Mouse (Mus musculus) forebrain, postnatal 0 days (tissue): ENCODE results near the gene Adh4. TPM values are rescaled to one million over a fixed set of nuclear protein-coding genes. Genes with fewer than 3 reads are reported as not detected.

Experiments
- ATAC-seq: fragments of 200-750 bp; cut with Nextera tagmentation; 2 replicates; pipeline ENCODE4 v1.8.0; 2017; ENCODE audit warnings: mild to moderate bottlenecking, moderate library complexity
- DNase-seq: peaks from one replicate; pipeline ENCODE4 v3.0.0-alpha.2; 2015
- H3K27ac ChIP-seq: fragments of 300-500 bp; sonication (generic); 2 replicates; pipeline ENCODE4 v1.5.1; 2014; ENCODE audit warnings: low read depth, mild to moderate bottlenecking, antibody characterized with exemption, low read length, moderate library complexity, mixed read lengths
- H3K27me3 ChIP-seq: fragments of 300-500 bp; sonication (generic); 2 replicates; pipeline ENCODE4 v1.6.1; 2014; ENCODE audit warnings: mild to moderate bottlenecking, low read length, mixed read lengths; ENCODE audit not compliant: insufficient read depth
- H3K36me3 ChIP-seq: fragments of 300-500 bp; sonication (generic); 2 replicates; pipeline ENCODE4 v1.6.1; 2014; ENCODE audit warnings: mild to moderate bottlenecking, moderate library complexity; ENCODE audit not compliant: insufficient read depth
- H3K4me1 ChIP-seq: fragments of 300-500 bp; sonication (generic); 2 replicates; pipeline ENCODE4 v1.6.1; 2014; ENCODE audit warnings: antibody characterized with exemption; ENCODE audit not compliant: insufficient read depth
- H3K4me2 ChIP-seq: fragments of 300-500 bp; sonication (generic); 2 replicates; pipeline ENCODE4 v1.6.1; 2014; ENCODE audit warnings: low read depth, mild to moderate bottlenecking, moderate library complexity
- H3K4me3 ChIP-seq: fragments of 300-500 bp; sonication (generic); 2 replicates; pipeline ENCODE4 v1.5.1; 2014; ENCODE audit warnings: low read depth, low read length, mixed read lengths
- H3K9ac ChIP-seq: fragments of 300-500 bp; sonication (generic); 2 replicates; pipeline ENCODE4 v1.6.1; 2014; ENCODE audit warnings: mild to moderate bottlenecking
- H3K9me3 ChIP-seq: fragments of 300-500 bp; sonication (generic); 2 replicates; pipeline ENCODE4 v1.6.1; 2016; ENCODE audit warnings: low read length
- CTCF ChIP-seq: sonication (generic); IDR thresholded peaks from 2 replicates; pipeline ENCODE4 v1.5.1; 2016; ENCODE audit warnings: antibody characterized with exemption, control low read depth, low read depth
- WGBS: fragments of 180-500 bp; shearing (Covaris S2); extraction: QIAGEN DNeasy Blood & Tissue Kit; methylation state at CpG from one replicate; pipeline ENCODE4 v1.1.7; 2014; 5-methylcytosine and 5-hydroxymethylcytosine counted together
- polyA plus RNA-seq: library from polyadenylated mRNA; unstranded; fragments of >200 nt; fragmentation: Nextera tagmentation; extraction: Ambion mirVana; gene quantifications from 2 replicates; pipeline ENCODE4 v1.2.1, GENCODE M21; 2015
- total RNA-seq: library from RNA; depleted of rRNA; stranded (reverse); fragments of >200 nt; gene quantifications from 2 replicates; pipeline ENCODE4 v1.2.3, GENCODE M21; 2014

Gene Adh4
- total and polyA plus RNA-seq, 2 experiments from 2014 or later = not detected

GRCm38 (mm10) chr3:138442612-138443464 lies 27.6 kb downstream of the Adh4 start, which contains the start of gene Adh5:
Adh5 (plus strand) TSS chr3:138443093.
- H3K9me3 ChIP-seq = no peaks in the 10 kb centered on the region
- H3K4me1 ChIP-seq = peaks cover 8% of the 10 kb centered on the region; the same call in 1 of the 2 replicates
- peak within 1 kb of the TSS; percentile 90 for H3K9ac ChIP-seq
- no peaks in the 10 kb centered on the region for H3K27me3 ChIP-seq
- peak within 1 kb of the TSS; percentile 91 for H3K27ac ChIP-seq
- ATAC-seq (peak; percentile 98), DNase-seq (peak; percentile 96)
- H3K4me3 ChIP-seq = peak within 1 kb of the TSS; percentile 85
- H3K36me3 ChIP-seq = peaks cover 16% of the 10 kb centered on the region
- peak within 1 kb of the TSS; percentile 89 for H3K4me2 ChIP-seq
- peak; percentile 33 for TF ChIP-seq CTCF
- WGBS = under 1% methylated on average over 85 of the region's 86 CpGs

GRCm38 (mm10) chr3:138443465-138443771 lies 28.2 kb downstream of the Adh4 start:
- peaks cover 8% of the 10 kb centered on the region; the same call in 1 of the 2 replicates for H3K4me1 ChIP-seq
- TF ChIP-seq CTCF = no peak
- no peaks in the 10 kb centered on the region for H3K27me3 ChIP-seq
- peak overlapping the region; percentile 90 for H3K9ac ChIP-seq
- peaks cover 22% of the 10 kb centered on the region for H3K36me3 ChIP-seq
- DNase-seq (no peak), ATAC-seq (no peak)
- peak overlapping the region; percentile 89 for H3K4me2 ChIP-seq
- H3K9me3 ChIP-seq = no peaks in the 10 kb centered on the region
- H3K4me3 ChIP-seq = peak overlapping the region; percentile 85
- WGBS = 4% methylated on average over 9 of the region's 9 CpGs
- peak overlapping the region; percentile 91 for H3K27ac ChIP-seq

- 87% methylated on average over 12 of the region's 12 CpGs for WGBS
- H3K36me3 ChIP-seq = peaks cover 62% of the 10 kb centered on the region
- TF ChIP-seq CTCF = no peak
- no peaks in the 10 kb centered on the region for H3K9me3 ChIP-seq
- H3K4me2 ChIP-seq = no peak overlapping the region
- H3K27ac ChIP-seq = no peak overlapping the region
- no peak overlapping the region for H3K4me3 ChIP-seq
- ATAC-seq (no peak), DNase-seq (no peak)
- no peak overlapping the region for H3K9ac ChIP-seq
- H3K4me1 ChIP-seq = peaks cover 8% of the 10 kb centered on the region; the same call in 1 of the 2 replicates
- no peaks in the 10 kb centered on the region for H3K27me3 ChIP-seq
Measured at GRCm38 (mm10) chr3:138448077-138448860, 33.0 kb downstream of the Adh4 start.

GRCm38 (mm10) chr3:138452169-138452568 lies 36.9 kb downstream of the Adh4 start:
- Histone ChIP-seq H3K4me1 (no peaks in the 10 kb centered on the region), H3K27me3 (no peaks in the 10 kb centered on the region), H3K9ac (no peak overlapping the region), H3K4me3 (no peak overlapping the region), H3K4me2 (no peak overlapping the region), H3K27ac (no peak overlapping the region), H3K9me3 (no peaks in the 10 kb centered on the region), H3K36me3 (peaks cover 80% of the 10 kb centered on the region)
- ATAC-seq (no peak), DNase-seq (no peak)
- TF ChIP-seq CTCF = no peak
- WGBS = 88% methylated on average over 10 of the region's 10 CpGs

- no peaks in the 10 kb centered on the region for H3K9me3 ChIP-seq
- no peak overlapping the region for H3K27ac ChIP-seq
- 94% methylated on average over 1 of the region's 1 CpGs for WGBS
- TF ChIP-seq CTCF = no peak
- no peak overlapping the region for H3K4me2 ChIP-seq
- no peak overlapping the region for H3K9ac ChIP-seq
- DNase-seq = no peak
- no peak overlapping the region for H3K4me3 ChIP-seq
- ATAC-seq = no peak
- no peaks in the 10 kb centered on the region for H3K4me1 ChIP-seq
- H3K27me3 ChIP-seq = no peaks in the 10 kb centered on the region
- H3K36me3 ChIP-seq = peaks cover 77% of the 10 kb centered on the region
Measured at GRCm38 (mm10) chr3:138454234-138454633, 39.0 kb downstream of the Adh4 start.

- no peaks in the 10 kb centered on the region for H3K4me1 ChIP-seq
- ATAC-seq = no peak
- no peak for DNase-seq
- no peak overlapping the region for H3K27ac ChIP-seq
- no peaks in the 10 kb centered on the region for H3K27me3 ChIP-seq
- peaks cover 76% of the 10 kb centered on the region for H3K36me3 ChIP-seq
- no peak overlapping the region for H3K4me2 ChIP-seq
- WGBS = 93% methylated on average over 13 of the region's 13 CpGs
- no peak overlapping the region for H3K9ac ChIP-seq
- no peak overlapping the region for H3K4me3 ChIP-seq
- no peak for TF ChIP-seq CTCF
- H3K9me3 ChIP-seq = no peaks in the 10 kb centered on the region
Measured at GRCm38 (mm10) chr3:138454711-138455435, 39.6 kb downstream of the Adh4 start.
